ENCODE assay signal across 10 mouse cellular contexts in genomic region chr6:29390500-29390899, GRCm38 (mm10). TPM values are rescaled to one million over a fixed set of nuclear protein-coding genes. Genes with fewer than 3 reads are reported as not detected.
"Had no signal": no experiment of that assay in that cellular context is flagged by ENCODE, and none has a peak within 500 bp of the region (broad histone marks: within the 10 kb centered on the region; RNA-seq: fewer than 3 reads in every experiment).

No protein-coding gene starts in this region.

RNA-seq across cellular contexts. Expression of gene Opn1sw, which starts 2.2 kb away (rescaled TPM):
- total RNA-seq: heart, postnatal 10 days; heart, postnatal 14 days; heart, postnatal 25 days; heart, postnatal 4 days; hematopoietic stem cell, adult 5-6 weeks; layer of hippocampus, adult 18-20 months; layer of hippocampus, adult 2 months; layer of hippocampus, postnatal 36 days had no signal
- polyA plus RNA-seq: kidney, adult 2 months had no signal

RNA-seq across cellular contexts. Expression of gene Flnc, which starts 42.6 kb away (rescaled TPM):
- total RNA-seq: hematopoietic stem cell, adult 5-6 weeks had no signal
- polyA plus RNA-seq: inflammation-experienced regulatory T-cells, adult 6 months had no signal
